26 mouse cellular contexts compared by ENCODE assay signal in genomic region chr10:41536714-41537113, GRCm38 (mm10). TPM values are rescaled to one million over a fixed set of nuclear protein-coding genes. Genes with fewer than 3 reads are reported as not detected.
DNase-seq lines count a peak whose midpoint lies in the region; ATAC-seq lines count a peak whose summit lies in the region.
"Had no signal": no experiment of that assay in that cellular context is flagged by ENCODE, and none has a peak within 500 bp of the region (broad histone marks: within the 10 kb centered on the region; RNA-seq: fewer than 3 reads in every experiment).

No protein-coding gene starts in this region.

- H3K36me3 ChIP-seq in midbrain, embryonic 11.5 days (ENCODE audit: control insufficient read depth, insufficient read depth, low read length) = peaks cover 9% of the 10 kb centered on the region; the same call in 1 of the 2 replicates
- H3K36me3 ChIP-seq in midbrain, embryonic 13.5 days = peaks cover 43% of the 10 kb centered on the region

- no peak overlapping the region for H3K4me2 ChIP-seq in midbrain, embryonic 11.5 days
- H3K4me2 ChIP-seq in midbrain, embryonic 13.5 days (replicated peaks) = no peak overlapping the region
- H3K4me2 ChIP-seq: embryonic facial prominence, embryonic 13.5 days; embryonic facial prominence, embryonic 15.5 days; forebrain, embryonic 12.5 days had no signal

- no peak for ATAC-seq in midbrain, embryonic 11.5 days (ENCODE audit: low FRiP score)
- ATAC-seq in midbrain, embryonic 13.5 days = no peak
- ATAC-seq in CD4-positive, CD25-positive, alpha-beta regulatory T cell, adult 4 months = peak; percentile 89
- ATAC-seq in inflammation-experienced regulatory T-cells, adult 6 months = peak; percentile 89
- ATAC-seq: forebrain, embryonic 14.5 days; forebrain, embryonic 16.5 days had no signal

- no peaks in the 10 kb centered on the region for H3K27me3 ChIP-seq in midbrain, embryonic 11.5 days (ENCODE audit: control insufficient read depth, insufficient read depth, low read length)
- H3K27me3 ChIP-seq in midbrain, embryonic 13.5 days = peaks cover 14% of the 10 kb centered on the region
- H3K27me3 ChIP-seq: embryonic facial prominence, embryonic 13.5 days; embryonic facial prominence, embryonic 15.5 days; forebrain, embryonic 12.5 days had no signal

- 88% methylated on average over 1 of the region's 1 CpGs for WGBS in midbrain, embryonic 11.5 days
- 97% methylated on average over 1 of the region's 1 CpGs for WGBS in midbrain, embryonic 13.5 days

- H3K9me3 ChIP-seq in midbrain, embryonic 11.5 days (ENCODE audit: control insufficient read depth, low read length) = no peaks in the 10 kb centered on the region
- peaks cover 4% of the 10 kb centered on the region for H3K9me3 ChIP-seq in midbrain, embryonic 13.5 days
- H3K9me3 ChIP-seq: embryonic facial prominence, embryonic 13.5 days; embryonic facial prominence, embryonic 15.5 days; forebrain, embryonic 12.5 days had no signal

- no peak overlapping the region for H3K27ac ChIP-seq in midbrain, embryonic 11.5 days (ENCODE audit: low read depth, low read length)
- no peak overlapping the region for H3K27ac ChIP-seq in midbrain, embryonic 13.5 days
- H3K27ac ChIP-seq: embryonic facial prominence, embryonic 13.5 days; embryonic facial prominence, embryonic 15.5 days; forebrain, embryonic 10.5 days; forebrain, embryonic 12.5 days had no signal

- no peaks in the 10 kb centered on the region for H3K4me1 ChIP-seq in midbrain, embryonic 11.5 days (ENCODE audit: control insufficient read depth, insufficient read depth, low read length)
- H3K4me1 ChIP-seq in midbrain, embryonic 13.5 days (replicated peaks) = 0 out of 2 replicates have a peak, but pooled peaks cover 3% of the 10 kb centered on the region
- H3K4me1 ChIP-seq: embryonic facial prominence, embryonic 13.5 days; embryonic facial prominence, embryonic 15.5 days; forebrain, embryonic 10.5 days; forebrain, embryonic 12.5 days had no signal

- no peak overlapping the region for H3K4me3 ChIP-seq in midbrain, embryonic 11.5 days (ENCODE audit: low read depth, low read length)
- no peak overlapping the region for H3K4me3 ChIP-seq in midbrain, embryonic 13.5 days (replicated peaks)
- H3K4me3 ChIP-seq: embryonic facial prominence, embryonic 13.5 days; embryonic facial prominence, embryonic 15.5 days; erythroblast, embryonic 14.5 days; forebrain, embryonic 10.5 days; forebrain, embryonic 12.5 days had no signal

- peak; percentile 29 for DNase-seq in heart, adult 11 months
- no peak for DNase-seq in heart, postnatal 25 days (ENCODE audit: low spot score)
- DNase-seq in midbrain, embryonic 11.5 days (ENCODE audit: low spot score, missing footprints) = peak; percentile 35
- DNase-seq in neural tube, embryonic 10.5 days (ENCODE audit: extremely low spot score, low spot score) = no peak
- no peak for DNase-seq in layer of hippocampus, adult 18-20 months (ENCODE audit: low spot score in 2 of 2)
- DNase-seq: adrenal gland, adult 8-10 months; adrenal gland, postnatal 14 days; cerebellum, adult 11 months; cerebellum, adult 18-20 months; cerebellum, adult 8-10 months; cerebellum, adult 9-11 months; cerebellum, postnatal 14 days; cerebellum, postnatal 36 days; embryo, embryonic 11 days had no signal

- intact Hi-C loops in heart, postnatal 25 days (cut with DNase I) = no loop called here

- H3K9ac ChIP-seq in midbrain, embryonic 11.5 days (ENCODE audit: low read length) = no peak overlapping the region
- H3K9ac ChIP-seq in midbrain, embryonic 13.5 days (replicated peaks) = no peak overlapping the region
- H3K9ac ChIP-seq: embryonic facial prominence, embryonic 13.5 days; embryonic facial prominence, embryonic 15.5 days; forebrain, embryonic 12.5 days had no signal

RNA-seq across cellular contexts. Expression of gene Cd164, which starts 17.5 kb away (rescaled TPM):
- 100 to 1,000 TPM; 126 to 148 TPM for total RNA-seq in heart, postnatal 25 days (2021)
- 112 and 126 TPM in 2 replicates for polyA plus RNA-seq in midbrain, embryonic 11.5 days (2014; fragmentation: Nextera tagmentation; extraction: Ambion mirVana)
- 51.3 and 56.5 TPM in 2 replicates for polyA plus RNA-seq in midbrain, embryonic 13.5 days (2015; fragmentation: Nextera tagmentation; extraction: Ambion mirVana)
- polyA plus RNA-seq in CD4-positive, CD25-positive, alpha-beta regulatory T cell, adult 4 months (2017; shearing (Covaris generic)) = 100 to 1,000 TPM; 207 to 236 TPM
- 100 to 1,000 TPM; 202 to 255 (median 243) TPM for polyA plus RNA-seq in inflammation-experienced regulatory T-cells, adult 6 months (2017; shearing (Covaris generic))
- total RNA-seq in layer of hippocampus, adult 18-20 months (2021) = 10 to 100 TPM; 60.7 to 68.2 TPM

RNA-seq across cellular contexts. Expression of gene Ppil6, which starts 46.5 kb away (rescaled TPM):
- 1 to 10 TPM; 1.4 to 1.5 TPM for total RNA-seq in heart, postnatal 25 days (2021)
- polyA plus RNA-seq in midbrain, embryonic 11.5 days (2014; fragmentation: Nextera tagmentation; extraction: Ambion mirVana) = 0.66 and 0.85 TPM in 2 replicates
- polyA plus RNA-seq in midbrain, embryonic 13.5 days (2015; fragmentation: Nextera tagmentation; extraction: Ambion mirVana) = 1.6 and 2.7 TPM in 2 replicates
- not detected for polyA plus RNA-seq in CD4-positive, CD25-positive, alpha-beta regulatory T cell, adult 4 months (2017; shearing (Covaris generic))
- polyA plus RNA-seq in inflammation-experienced regulatory T-cells, adult 6 months (2017; shearing (Covaris generic)) = not detected
- total RNA-seq in layer of hippocampus, adult 18-20 months (2021) = 1 to 10 TPM; 3.7 to 5.6 TPM
- total RNA-seq: ES-E14, MEL had no signal
- polyA plus RNA-seq: erythroblast, embryonic 14.5 days had no signal

RNA-seq across cellular contexts. Expression of gene Smpd2, which starts 46.5 kb away (rescaled TPM):
- 10 to 100 TPM; 38.3 to 38.6 TPM for total RNA-seq in heart, postnatal 25 days (2021)
- polyA plus RNA-seq in midbrain, embryonic 11.5 days (2014; fragmentation: Nextera tagmentation; extraction: Ambion mirVana) = 50.7 and 60.0 TPM in 2 replicates
- 35.0 and 37.0 TPM in 2 replicates for polyA plus RNA-seq in midbrain, embryonic 13.5 days (2015; fragmentation: Nextera tagmentation; extraction: Ambion mirVana)
- polyA plus RNA-seq in CD4-positive, CD25-positive, alpha-beta regulatory T cell, adult 4 months (2017; shearing (Covaris generic)) = 10 to 100 TPM; 34.8 to 42.2 TPM
- polyA plus RNA-seq in inflammation-experienced regulatory T-cells, adult 6 months (2017; shearing (Covaris generic)) = 10 to 100 TPM; 19.3 to 29.5 (median 27.7) TPM
- total RNA-seq in layer of hippocampus, adult 18-20 months (2021) = 10 to 100 TPM; 18.7 to 21.8 TPM

Comparison
In these comparisons a context has a peak if more than half of its experiments do, and no peak if none do; other contexts are left out.
1. DNase-seq: peak in heart, adult 11 months (single experiment) and midbrain, embryonic 11.5 days (single experiment); none in heart, postnatal 25 days (single experiment), neural tube, embryonic 10.5 days (single experiment) and layer of hippocampus, adult 18-20 months (0 of 2).
2. ATAC-seq: peak in CD4-positive, CD25-positive, alpha-beta regulatory T cell, adult 4 months (single experiment) and inflammation-experienced regulatory T-cells, adult 6 months (single experiment); none in midbrain, embryonic 11.5 days (single experiment) and midbrain, embryonic 13.5 days (single experiment).